Mouse (Mus musculus): ENCODE results near the gene F2rl1. TPM values are rescaled to one million over a fixed set of nuclear protein-coding genes. Genes with fewer than 3 reads are reported as not detected.

Gene F2rl1
- polyA plus RNA-seq, 1 experiment from 2014 or later: not detected

Other genes with a start within 250 kb of the F2rl1 start
- gene Zbed3, start 201.6 kb downstream of the F2rl1 start, polyA plus RNA-seq (2015; fragmentation: Nextera tagmentation; extraction: Ambion mirVana): 35.5 and 39.0 TPM in 2 replicates
- 42.3 and 47.3 TPM in 2 replicates for gene Aggf1, start 149.9 kb downstream of the F2rl1 start, polyA plus RNA-seq (2015; fragmentation: Nextera tagmentation; extraction: Ambion mirVana)
- gene Crhbp, start 80.3 kb downstream of the F2rl1 start, polyA plus RNA-seq (2015; fragmentation: Nextera tagmentation; extraction: Ambion mirVana): 0.93 and 1.2 TPM in 2 replicates
- gene S100z, start 46.5 kb downstream of the F2rl1 start, polyA plus RNA-seq (2015; fragmentation: Nextera tagmentation; extraction: Ambion mirVana): not detected in 2 replicates
- gene F2r, start 93.3 kb upstream of the F2rl1 start, polyA plus RNA-seq (2015; fragmentation: Nextera tagmentation; extraction: Ambion mirVana): 68.7 and 85.1 TPM in 2 replicates
- 0.24 and 0.35 TPM in 2 replicates for gene F2rl2, start 171.6 kb upstream of the F2rl1 start, polyA plus RNA-seq (2015; fragmentation: Nextera tagmentation; extraction: Ambion mirVana)

All from forebrain, embryonic 16.5 days (tissue).